Mouse (Mus musculus) stomach, embryonic 16.5 days (tissue): ENCODE results near the gene Gm17364. TPM values are rescaled to one million over a fixed set of nuclear protein-coding genes. Genes with fewer than 3 reads are reported as not detected.
"Not testable (repeated sequence)": the region's sequence is repeated elsewhere in the genome, so short reads cannot be mapped to it uniquely, and the experiment has no call there.

Source experiments
- ATAC-seq: fragments of 200-750 bp; cut with Nextera tagmentation; 2 replicates; pipeline ENCODE4 v1.8.0; 2017; ENCODE audit warnings: moderate number of reproducible peaks, moderate TSS enrichment; ENCODE audit not compliant: insufficient read depth, low FRiP score
- H3K27ac ChIP-seq: fragments of 300-500 bp; sonication (generic); 2 replicates; pipeline ENCODE4 v1.5.1; 2014; ENCODE audit warnings: low read length
- H3K27me3 ChIP-seq: fragments of 300-500 bp; sonication (generic); 2 replicates; pipeline ENCODE4 v1.6.1; 2014; ENCODE audit warnings: low read length, control low read depth, mixed read lengths; ENCODE audit not compliant: control insufficient read depth, insufficient read depth
- H3K36me3 ChIP-seq: fragments of 300-500 bp; sonication (generic); 2 replicates; pipeline ENCODE4 v1.6.1; 2014; ENCODE audit warnings: low read length; ENCODE audit not compliant: control insufficient read depth, insufficient read depth
- H3K4me1 ChIP-seq: fragments of 300-500 bp; sonication (generic); 2 replicates; pipeline ENCODE4 v1.6.1; 2014; ENCODE audit warnings: low read length, control low read depth, mixed read lengths; ENCODE audit not compliant: control insufficient read depth, insufficient read depth
- H3K4me2 ChIP-seq: fragments of 300-500 bp; sonication (generic); 2 replicates; pipeline ENCODE4 v1.6.1; 2014; ENCODE audit warnings: low read depth, low read length, mixed read lengths
- H3K4me3 ChIP-seq: fragments of 300-500 bp; sonication (generic); replicated peaks from 2 replicates; pipeline ENCODE4 v1.5.1; 2014; ENCODE audit warnings: mild to moderate bottlenecking, low read length
- H3K9ac ChIP-seq: fragments of 300-500 bp; sonication (generic); 2 replicates; pipeline ENCODE4 v1.6.1; 2014; ENCODE audit warnings: low read length
- H3K9me3 ChIP-seq: fragments of 300-500 bp; sonication (generic); replicated peaks from 2 replicates; pipeline ENCODE4 v1.6.1; 2016; ENCODE audit warnings: low read length, control low read depth; ENCODE audit not compliant: control insufficient read depth
- WGBS: fragments of 180-500 bp; shearing (Covaris S2); extraction: QIAGEN DNeasy Blood & Tissue Kit; methylation state at CpG from one replicate; pipeline ENCODE4 v1.1.7; 2014; 5-methylcytosine and 5-hydroxymethylcytosine counted together
- polyA plus RNA-seq: library from polyadenylated mRNA; unstranded; fragments of >200 nt; fragmentation: Nextera tagmentation; extraction: Ambion mirVana; gene quantifications from 2 replicates; pipeline ENCODE4 v1.2.1, GENCODE M21; 2015

Gene Gm17364
- polyA plus RNA-seq, 1 experiment from 2014 or later = not detected

DNA sequence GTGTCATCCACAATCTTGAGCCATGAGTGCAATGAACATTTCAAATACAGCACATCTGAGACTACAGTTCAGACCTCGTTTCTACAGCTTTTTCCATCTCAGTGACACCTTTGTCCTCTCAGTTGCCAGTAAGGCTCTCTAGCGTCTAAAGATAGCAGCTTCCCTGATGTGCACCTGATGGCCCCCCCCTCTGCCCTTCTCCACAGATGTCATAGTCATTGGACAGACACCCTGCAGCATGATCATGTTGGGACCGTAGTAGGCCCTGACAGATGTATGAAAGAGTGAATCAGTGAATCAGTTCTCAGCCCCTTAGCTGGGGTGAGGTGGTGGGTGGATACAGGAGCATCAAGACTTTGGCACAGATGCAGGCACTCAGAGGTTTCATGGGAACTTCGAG lies 15.9 kb downstream of the Gm17364 start:
- Histone ChIP-seq H3K27ac (no peak overlapping the region), H3K4me3 (no peak overlapping the region), H3K4me2 (no peak overlapping the region), H3K4me1 (no peaks in the 10 kb centered on the region), H3K9me3 (no peaks in the 10 kb centered on the region), H3K27me3 (no peaks in the 10 kb centered on the region), H3K36me3 (no peaks in the 10 kb centered on the region; the same call in 1 of the 2 replicates), H3K9ac (no peak overlapping the region)
- 83% methylated on average over 4 of the region's 4 CpGs for WGBS
- ATAC-seq = no peak

GRCm38 (mm10) chr13:41256962-41257361 lies 16.8 kb downstream of the Gm17364 start:
- H3K27me3 ChIP-seq = no peaks in the 10 kb centered on the region
- H3K4me2 ChIP-seq = no peak overlapping the region
- no peak overlapping the region for H3K4me3 ChIP-seq
- WGBS = 84% methylated on average over 3 of the region's 3 CpGs
- no peaks in the 10 kb centered on the region for H3K9me3 ChIP-seq
- no peak overlapping the region for H3K27ac ChIP-seq
- H3K9ac ChIP-seq = no peak overlapping the region
- no peaks in the 10 kb centered on the region; the same call in 1 of the 2 replicates for H3K36me3 ChIP-seq
- ATAC-seq = no peak
- H3K4me1 ChIP-seq = 0 out of 2 replicates have a peak, but pooled peaks cover under 1% of the 10 kb centered on the region

- H3K9ac ChIP-seq = no peak overlapping the region
- no peak overlapping the region for H3K4me3 ChIP-seq
- peaks cover 9% of the 10 kb centered on the region; the same call in 1 of the 2 replicates for H3K4me1 ChIP-seq
- no peaks in the 10 kb centered on the region for H3K27me3 ChIP-seq
- H3K4me2 ChIP-seq = no peak overlapping the region
- ATAC-seq = no peak
- H3K9me3 ChIP-seq = no peaks in the 10 kb centered on the region
- 80% methylated on average over 5 of the region's 5 CpGs for WGBS
- no peaks in the 10 kb centered on the region; the same call in 1 of the 2 replicates for H3K36me3 ChIP-seq
- no peak overlapping the region for H3K27ac ChIP-seq
These were observed 17.7 kb downstream of the Gm17364 start for GRCm38 (mm10) chr13:41256126-41256525.

GRCm38 (mm10) chr13:41252736-41253135 lies 21.0 kb downstream of the Gm17364 start:
- Histone ChIP-seq H3K4me3 (no peak overlapping the region), H3K9ac (no peak overlapping the region), H3K4me1 (peaks cover 15% of the 10 kb centered on the region), H3K27me3 (no peaks in the 10 kb centered on the region), H3K4me2 (no peak overlapping the region), H3K27ac (no peak overlapping the region), H3K9me3 (no peaks in the 10 kb centered on the region), H3K36me3 (no peaks in the 10 kb centered on the region; the same call in 1 of the 2 replicates)
- 86% methylated on average over 7 of the region's 7 CpGs for WGBS
- no peak for ATAC-seq

- no peak overlapping the region for H3K4me3 ChIP-seq
- WGBS = 57% methylated on average over 6 of the region's 6 CpGs
- peak overlapping the region; percentile 76 for H3K27ac ChIP-seq
- peaks cover 15% of the 10 kb centered on the region for H3K4me1 ChIP-seq
- H3K4me2 ChIP-seq = peak overlapping the region; percentile 82; the same call in 1 of the 2 replicates
- no peaks in the 10 kb centered on the region for H3K9me3 ChIP-seq
- H3K36me3 ChIP-seq = no peaks in the 10 kb centered on the region; the same call in 1 of the 2 replicates
- no peak overlapping the region for H3K9ac ChIP-seq
- H3K27me3 ChIP-seq = no peaks in the 10 kb centered on the region
- peak; percentile 23; the same call in 1 of the 2 replicates for ATAC-seq
These were observed 21.6 kb downstream of the Gm17364 start for GRCm38 (mm10) chr13:41252141-41252540.

- no peaks in the 10 kb centered on the region for H3K27me3 ChIP-seq
- H3K4me1 ChIP-seq = peaks cover 15% of the 10 kb centered on the region
- no peak overlapping the region for H3K9ac ChIP-seq
- no peak for ATAC-seq
- H3K4me2 ChIP-seq = peak overlapping the region; percentile 82
- H3K9me3 ChIP-seq = no peaks in the 10 kb centered on the region
- no peaks in the 10 kb centered on the region; the same call in 1 of the 2 replicates for H3K36me3 ChIP-seq
- H3K27ac ChIP-seq = peak overlapping the region; percentile 76
- WGBS = 27% methylated on average over 5 of the region's 5 CpGs
- H3K4me3 ChIP-seq = no peak overlapping the region
These were observed 22.1 kb downstream of the Gm17364 start for GRCm38 (mm10) chr13:41251667-41252066.

DNA sequence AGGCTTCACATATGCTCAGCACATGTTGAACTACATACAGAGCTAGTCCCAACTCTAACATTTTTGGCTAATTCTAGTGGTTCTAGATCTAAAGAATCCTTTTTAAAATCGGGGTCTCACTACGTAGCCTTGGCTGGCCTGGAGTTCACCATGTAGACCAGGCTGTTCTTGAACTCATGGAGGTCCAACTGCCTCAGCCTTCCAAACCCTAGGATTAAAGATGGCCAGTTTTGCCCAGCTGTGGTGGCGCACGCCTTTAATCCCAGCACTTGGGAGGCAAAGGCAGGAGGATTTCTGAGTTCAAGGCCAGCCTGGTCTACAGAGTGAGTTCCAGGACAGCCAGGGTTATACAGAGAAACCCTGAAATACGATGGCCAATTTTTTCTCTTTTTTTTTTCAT lies 22.5 kb downstream of the Gm17364 start:
- Histone ChIP-seq H3K4me3 (peak overlapping the region; percentile 85), H3K4me1 (peaks cover 15% of the 10 kb centered on the region), H3K9ac (peak overlapping the region; percentile 31; the same call in 1 of the 2 replicates), H3K4me2 (peak overlapping the region; percentile 82), H3K27ac (peak overlapping the region; percentile 76)
- not testable (repeated sequence) for H3K27me3 ChIP-seq, H3K9me3 ChIP-seq, H3K36me3 ChIP-seq, ATAC-seq
- 83% methylated on average over 5 of the region's 5 CpGs for WGBS

- WGBS = 2% methylated on average over 27 of the region's 27 CpGs
These were observed 23.3 kb downstream of the Gm17364 start for GRCm38 (mm10) chr13:41250318-41250981.

DNA sequence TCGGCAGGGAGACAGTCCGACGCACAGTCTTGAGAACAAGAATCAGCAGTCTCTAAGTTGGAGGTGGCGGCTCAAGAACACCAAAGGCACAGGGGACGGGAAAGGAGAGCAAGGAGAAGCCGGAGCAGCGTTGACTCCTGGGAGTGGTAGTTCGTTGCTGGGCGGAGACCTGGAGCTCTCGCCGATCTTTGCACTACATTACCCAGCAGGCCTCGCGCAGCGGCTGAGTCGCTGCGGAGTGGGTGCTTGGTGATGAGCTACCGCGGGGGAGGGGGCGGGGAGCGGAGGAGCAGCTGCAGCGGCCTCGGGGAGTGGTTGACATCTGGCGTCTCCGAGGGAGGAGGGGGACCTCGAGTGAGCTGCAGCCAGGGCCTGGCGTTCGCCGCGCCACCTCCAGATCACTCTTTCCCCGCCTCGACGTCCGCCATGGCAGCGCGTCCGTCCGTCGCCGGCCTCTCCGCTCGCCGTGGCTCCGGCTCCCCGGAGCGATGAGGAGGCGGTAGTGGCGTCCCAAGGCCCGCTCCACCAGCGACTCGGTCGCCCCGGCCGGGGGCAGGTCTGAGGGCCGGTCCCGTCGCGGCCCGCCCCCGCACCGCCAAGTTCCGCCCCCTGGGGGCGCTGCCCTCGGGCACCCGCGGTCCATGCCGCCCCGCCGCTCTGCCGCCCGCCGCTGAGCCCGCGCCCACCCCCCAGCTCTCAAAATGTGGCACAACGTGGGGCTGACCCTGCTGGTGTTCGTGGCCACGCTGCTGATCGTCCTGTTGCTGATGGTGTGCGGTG lies 24.0 kb downstream of the Gm17364 start, which contains the start of gene Smim13:
Gene Smim13, plus strand, starts transcription at position 307 of the 780 bp plus-strand sequence.
- H3K4me3 ChIP-seq = peak within 1 kb of the TSS; percentile 85
- peak; percentile 95 for ATAC-seq
- H3K27me3 ChIP-seq = no peaks in the 10 kb centered on the region
- peak within 1 kb of the TSS; percentile 82 for H3K4me2 ChIP-seq
- no peaks in the 10 kb centered on the region for H3K36me3 ChIP-seq
- WGBS = under 1% methylated on average over 71 of the region's 78 CpGs
- peak within 1 kb of the TSS; percentile 91 for H3K9ac ChIP-seq
- H3K27ac ChIP-seq = peak within 1 kb of the TSS; percentile 89
- H3K9me3 ChIP-seq = no peaks in the 10 kb centered on the region
- H3K4me1 ChIP-seq = peaks cover 15% of the 10 kb centered on the region

More at GRCm38 (mm10) chr13:41250318-41250981, 23.3 kb downstream of the Gm17364 start:
- no peak for ATAC-seq
- Histone ChIP-seq H3K4me2 (peak overlapping the region; percentile 82), H3K27me3 (no peaks in the 10 kb centered on the region), H3K9me3 (no peaks in the 10 kb centered on the region), H3K36me3 (no peaks in the 10 kb centered on the region; the same call in 1 of the 2 replicates), H3K4me3 (peak overlapping the region; percentile 85), H3K4me1 (peaks cover 15% of the 10 kb centered on the region), H3K9ac (peak overlapping the region; percentile 91), H3K27ac (peak overlapping the region; percentile 89)
